Mouse (Mus musculus): Measurements from ENCODE around the gene Sdf4.

The Sdf4 gene

DNA sequence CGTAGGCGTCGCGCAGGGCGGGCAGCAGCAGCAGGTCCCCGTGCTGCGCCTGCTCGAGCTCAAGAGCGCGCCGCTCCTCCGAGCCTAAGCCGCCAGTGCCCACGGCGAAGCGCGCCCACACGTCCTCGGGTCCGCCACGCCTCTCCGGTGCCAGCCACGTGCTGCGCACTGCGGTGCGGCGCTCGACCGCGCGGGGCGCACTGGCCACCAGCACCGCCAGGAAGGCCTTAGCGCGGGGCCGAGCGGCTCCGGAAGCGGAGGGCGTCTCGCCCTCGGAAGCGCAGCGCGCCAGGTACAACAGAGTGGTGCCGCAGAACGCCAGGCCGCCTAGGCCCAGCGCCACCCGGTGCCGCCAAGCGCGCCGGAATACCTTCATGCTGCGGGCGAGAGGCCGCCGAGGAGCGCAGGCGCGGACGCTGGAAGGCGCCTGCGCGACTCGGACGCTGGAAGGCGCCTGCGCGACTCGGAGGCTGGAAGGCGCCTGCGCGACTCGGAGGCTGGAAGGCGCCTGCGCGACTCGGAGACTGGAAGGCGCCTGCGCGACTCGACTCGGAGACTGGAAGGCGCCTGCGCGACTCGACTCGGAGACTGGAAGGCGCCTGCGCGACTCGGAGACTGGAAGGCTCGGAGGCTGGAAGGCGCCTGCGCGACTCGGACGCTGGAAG is at the start of gene Sdf4, which contains the start of gene B3galt6:
Gene Sdf4, plus strand, starts transcription at position 632 of the 665 bp plus-strand sequence.
Gene B3galt6, minus strand, starts transcription at position 409 of the 665 bp plus-strand sequence.
- DNase-seq = peak; percentile 88

DNA sequence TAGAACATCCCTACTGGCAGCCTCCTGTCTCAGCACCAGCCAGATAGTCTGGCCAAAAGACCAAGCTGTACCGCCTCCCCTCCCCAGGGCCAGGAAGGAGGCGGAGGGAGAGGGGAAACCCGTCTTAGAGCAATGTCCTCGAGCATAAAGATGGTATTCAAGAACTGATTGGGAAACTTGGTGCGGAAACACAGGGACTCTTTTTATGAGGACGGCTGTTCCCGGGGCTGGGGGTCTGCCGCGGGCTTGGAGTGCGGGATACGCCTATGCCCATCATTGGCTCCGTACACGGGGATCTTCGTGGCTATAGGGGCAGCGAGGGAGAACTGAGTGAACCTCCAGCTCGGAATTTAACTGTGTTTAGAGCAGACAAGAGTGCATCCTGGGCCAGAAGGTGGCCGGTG is 49.6 kb upstream of the Sdf4 start:
- no peak for DNase-seq

DNA sequence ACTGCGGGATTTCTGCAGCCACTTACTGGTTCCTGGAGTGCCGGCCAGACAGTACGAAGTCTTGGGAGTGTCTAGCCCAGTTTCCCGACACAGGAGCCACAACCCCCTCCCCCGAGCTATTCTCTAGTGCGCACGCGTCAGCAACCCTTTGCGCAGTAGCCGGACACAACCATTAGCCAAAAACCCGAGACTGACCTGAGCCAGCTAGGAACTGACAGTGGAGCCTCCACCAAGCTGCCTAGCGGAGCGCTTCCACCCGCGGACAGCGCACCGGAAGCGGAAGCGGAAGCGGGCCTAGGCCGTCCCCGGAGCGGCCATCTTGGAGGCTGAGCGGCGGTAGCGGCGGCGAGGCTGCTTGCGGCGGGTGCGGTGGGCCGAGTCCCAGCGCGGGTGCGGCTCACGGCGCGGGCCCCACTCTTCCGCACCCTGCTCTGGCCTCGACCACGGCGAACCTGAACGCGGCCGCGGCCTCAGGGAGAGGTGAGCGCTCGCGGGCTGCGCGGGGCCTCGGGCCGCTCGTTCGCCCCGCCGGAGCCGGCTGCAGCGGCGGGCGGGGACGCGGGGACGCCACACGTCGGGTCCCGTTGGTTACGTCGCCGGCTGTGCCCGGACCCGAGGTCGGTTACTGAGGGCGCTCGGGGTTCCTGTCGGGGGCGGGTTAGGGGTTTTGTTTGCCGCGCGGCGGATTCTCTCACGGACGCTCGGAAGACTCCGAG is 49.0 kb upstream of the Sdf4 start, which contains the start of gene Ube2j2:
Gene Ube2j2, plus strand, starts transcription at position 298 of the 716 bp plus-strand sequence.
- peak; percentile 95 for DNase-seq

DNA sequence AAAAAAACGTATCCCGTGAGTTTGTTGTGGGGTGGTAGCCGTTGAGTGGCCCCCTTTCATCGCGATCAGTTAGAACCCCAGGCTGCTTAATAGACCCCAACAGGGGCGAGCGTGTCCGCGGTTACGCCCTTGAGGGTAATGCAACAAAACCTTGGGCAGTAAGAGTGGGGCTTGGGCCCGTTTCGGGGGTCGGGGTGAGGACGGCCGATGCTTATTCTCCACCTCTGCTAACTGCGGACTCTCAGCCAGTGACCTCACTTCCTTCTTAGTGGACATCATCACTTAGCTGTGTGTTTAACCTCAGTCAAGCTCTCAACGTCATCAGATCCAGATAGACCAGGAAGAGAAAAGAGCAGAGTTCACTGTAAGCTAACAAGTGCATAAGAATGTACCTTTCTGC is 48.4 kb upstream of the Sdf4 start:
- DNase-seq = no peak

DNA sequence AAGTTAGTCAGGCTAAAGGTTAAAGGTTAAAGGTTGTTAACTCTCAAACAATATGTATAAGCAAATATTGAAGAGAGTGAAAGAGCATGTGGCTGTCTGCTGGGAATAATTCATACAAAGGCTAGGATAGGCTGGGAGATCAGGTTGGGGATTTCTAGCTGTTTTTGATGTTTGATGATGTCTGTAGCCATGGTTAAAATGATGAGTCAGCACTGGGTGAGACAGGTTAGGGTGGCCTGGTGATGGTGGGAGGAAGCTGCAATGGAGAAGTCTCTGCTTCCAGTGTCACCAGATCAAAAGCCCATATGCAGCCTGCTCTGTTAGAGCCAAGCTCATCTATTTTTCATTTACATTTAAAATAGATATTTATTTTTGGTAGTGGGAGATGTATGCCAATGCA is 45.6 kb upstream of the Sdf4 start:
- no peak for DNase-seq

DNA sequence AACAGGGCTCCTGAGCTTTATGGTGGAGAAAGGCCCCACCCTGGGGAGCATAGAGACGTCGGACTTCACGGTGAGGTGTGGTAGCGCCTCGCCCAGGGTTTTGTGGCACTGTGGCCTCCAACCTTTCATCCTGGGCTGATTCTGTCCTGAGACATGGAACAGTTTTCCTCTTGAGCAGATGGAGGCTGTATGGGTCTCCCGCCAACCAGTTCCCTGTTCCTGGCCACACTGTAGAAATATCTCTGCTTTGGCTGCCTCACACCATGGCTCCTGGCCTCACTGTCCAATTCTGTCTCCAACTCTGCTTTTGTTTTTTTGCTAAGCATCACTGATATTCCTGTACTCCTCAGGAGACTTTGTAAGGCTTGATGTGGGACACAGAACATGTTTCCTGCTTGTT is 37.2 kb upstream of the Sdf4 start:
- DNase-seq = no peak

DNA sequence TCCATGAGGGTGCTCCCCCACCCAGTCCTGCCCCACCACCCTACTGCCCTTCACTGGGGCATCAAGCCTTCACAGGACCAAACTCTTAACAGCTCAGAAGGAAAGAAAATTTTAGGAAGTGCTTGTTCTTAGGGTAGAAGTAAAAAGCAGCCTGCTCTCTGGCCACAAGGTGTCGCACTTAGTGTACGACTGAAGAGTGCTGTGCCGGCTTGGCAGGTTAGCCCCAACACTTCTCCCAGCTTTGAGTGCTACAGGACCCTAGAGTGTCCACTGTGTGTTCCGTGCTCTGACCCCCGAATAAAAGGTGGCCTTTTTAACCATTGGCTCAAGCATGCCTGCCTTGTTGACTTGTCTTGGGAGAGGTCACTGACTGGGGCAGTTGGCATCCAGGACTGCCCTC is 33.4 kb upstream of the Sdf4 start:
- peak; percentile 75 for DNase-seq

DNA sequence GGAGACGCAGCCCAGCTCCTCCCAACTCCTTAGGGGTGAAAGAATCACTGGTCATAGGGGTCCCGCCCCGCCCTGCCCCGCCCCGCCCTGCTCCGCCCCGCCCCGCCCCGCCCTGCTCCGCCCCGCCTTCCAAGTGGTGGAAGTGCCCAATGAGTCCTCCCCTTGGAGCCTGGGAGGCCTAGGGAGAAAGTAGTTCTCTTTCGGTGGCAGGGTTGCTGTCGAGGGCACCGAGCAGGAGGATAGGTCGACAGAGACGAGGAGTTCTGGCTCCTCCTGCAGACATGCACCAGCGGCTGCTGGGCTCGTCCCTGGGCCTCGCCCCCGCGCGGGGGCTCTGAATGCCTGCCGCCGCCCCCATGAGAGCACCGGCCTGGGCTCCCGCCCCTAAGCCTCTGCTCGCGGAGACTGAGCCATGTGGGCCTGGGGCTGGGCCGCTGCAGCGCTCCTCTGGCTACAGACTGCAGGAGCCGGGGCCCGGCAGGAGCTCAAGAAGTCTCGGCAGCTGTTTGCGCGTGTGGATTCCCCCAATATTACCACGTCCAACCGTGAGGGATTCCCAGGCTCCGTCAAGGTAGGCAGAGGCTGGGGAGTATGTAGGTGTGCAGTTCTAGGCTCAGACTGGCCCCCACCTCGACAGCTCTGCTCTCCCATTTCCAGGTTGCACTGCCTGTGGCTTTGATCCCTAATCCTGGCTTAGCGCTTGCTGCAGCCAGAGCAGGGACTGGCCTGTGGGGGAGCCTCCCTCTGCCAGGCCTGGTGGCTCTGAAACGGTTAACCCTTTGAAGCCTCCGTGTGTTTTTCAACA is 30.3 kb upstream of the Sdf4 start, which contains the start of gene C1qtnf12:
Gene C1qtnf12, plus strand, starts transcription at position 152 of the 805 bp plus-strand sequence.
- DNase-seq = peak; percentile 40

DNA sequence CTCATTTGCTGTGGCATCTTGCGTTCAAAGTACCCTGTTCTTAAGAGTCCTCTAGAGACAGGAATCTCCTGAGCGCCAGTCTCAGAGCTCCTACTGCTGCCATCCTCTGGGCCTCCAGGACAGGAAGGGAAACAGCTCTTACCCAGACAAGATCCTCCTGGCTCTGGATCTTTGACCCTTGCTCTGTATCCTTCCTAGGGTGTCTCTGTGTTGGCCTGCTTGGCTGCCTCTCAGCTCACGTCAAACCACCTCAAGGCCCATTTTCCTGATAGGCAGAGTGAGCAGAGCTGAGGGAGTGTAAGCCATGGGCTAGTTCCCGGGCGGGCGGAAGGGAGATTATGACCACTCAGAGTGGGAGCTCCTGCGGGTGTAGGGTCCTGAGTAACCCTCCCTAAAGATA is 29.6 kb upstream of the Sdf4 start:
- no peak for DNase-seq

DNA sequence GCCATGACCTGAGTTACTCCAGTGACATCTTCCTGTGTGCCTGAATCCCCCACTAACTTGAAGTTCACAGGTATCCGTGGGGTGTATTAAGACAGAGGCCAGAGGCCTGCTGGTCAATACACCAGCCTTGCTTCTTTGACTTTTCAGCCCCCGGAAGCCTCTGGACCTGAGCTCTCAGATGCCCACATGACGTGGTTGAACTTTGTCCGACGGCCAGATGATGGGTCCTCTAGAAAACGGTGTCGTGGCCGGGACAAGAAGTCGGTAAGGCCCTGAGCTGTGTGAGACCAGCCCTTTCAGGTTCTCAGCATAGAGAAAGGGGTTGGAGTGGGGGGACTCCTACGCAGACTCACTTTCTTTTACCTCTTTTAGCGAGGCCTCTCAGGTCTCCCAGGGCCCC is 28.3 kb upstream of the Sdf4 start:
- DNase-seq = no peak

DNA sequence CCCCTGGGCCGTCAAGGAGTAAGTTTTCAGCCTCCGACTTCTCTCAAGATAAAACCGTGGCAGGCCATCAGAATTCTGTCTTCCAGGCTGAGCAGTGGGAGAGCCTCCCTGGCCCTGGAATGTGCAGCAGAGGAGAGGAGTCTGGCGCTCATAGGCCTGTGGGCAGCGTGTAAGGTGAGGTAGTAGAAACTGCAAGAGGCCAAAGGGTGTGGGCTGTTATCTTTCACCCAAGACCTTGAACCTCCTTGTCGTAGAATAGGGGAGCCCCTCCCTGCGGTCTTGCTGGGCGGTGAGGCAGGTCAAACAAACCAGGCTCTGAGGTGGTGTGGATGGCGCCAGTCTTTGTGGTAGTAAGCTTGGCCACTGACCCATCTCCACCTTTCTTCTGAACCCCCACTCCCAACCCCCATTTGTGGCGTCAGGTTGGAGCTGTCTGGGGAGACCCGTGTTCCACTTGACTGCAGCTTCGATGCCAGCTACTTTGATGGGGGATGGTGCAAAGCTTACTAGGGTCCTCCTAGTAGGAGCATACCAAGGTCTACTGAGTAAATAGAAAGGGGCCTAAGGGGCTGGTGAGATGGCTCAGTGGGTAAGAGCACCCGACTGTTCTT is 23.5 kb upstream of the Sdf4 start:
- DNase-seq = no peak

DNA sequence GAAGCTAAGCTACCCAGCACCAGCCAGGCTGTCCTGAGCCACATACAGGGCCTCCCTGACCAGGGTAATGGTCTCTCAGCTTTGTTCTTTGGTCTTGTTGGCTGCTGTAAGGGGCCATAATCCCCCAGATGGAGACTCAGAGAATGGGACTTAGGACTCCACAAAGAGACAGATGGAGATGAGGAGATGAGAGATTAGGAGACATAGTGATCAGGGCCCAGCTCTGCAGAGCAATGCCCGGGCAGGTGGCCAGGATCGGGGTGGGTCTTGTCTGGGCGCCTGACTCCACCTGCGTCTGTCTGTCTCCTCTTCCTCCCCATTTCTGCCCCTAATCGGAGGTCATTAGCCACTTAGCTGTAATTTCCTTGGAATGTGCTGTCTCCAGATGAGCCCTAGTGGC is 22.4 kb upstream of the Sdf4 start:
- no peak for DNase-seq

DNA sequence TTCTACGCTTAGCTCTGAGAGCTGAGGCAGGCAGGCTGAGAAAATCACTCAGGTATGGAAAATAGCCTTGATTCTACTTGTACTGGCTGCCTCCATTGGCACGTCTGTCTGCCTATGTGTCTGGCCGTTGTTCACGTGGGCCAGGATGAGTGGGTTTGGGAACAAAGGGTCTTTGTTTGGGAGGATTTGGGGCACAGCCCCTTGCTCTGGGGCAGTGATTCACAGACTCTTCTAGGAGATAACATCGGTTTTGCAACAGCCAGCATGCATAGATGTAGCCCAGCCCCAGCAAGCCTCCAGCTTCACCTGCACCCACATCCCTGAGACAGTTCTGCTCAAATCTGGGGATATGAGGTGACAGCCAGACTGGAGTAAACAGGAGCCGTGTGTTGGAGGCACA is 20.0 kb upstream of the Sdf4 start:
- no peak for DNase-seq

DNA sequence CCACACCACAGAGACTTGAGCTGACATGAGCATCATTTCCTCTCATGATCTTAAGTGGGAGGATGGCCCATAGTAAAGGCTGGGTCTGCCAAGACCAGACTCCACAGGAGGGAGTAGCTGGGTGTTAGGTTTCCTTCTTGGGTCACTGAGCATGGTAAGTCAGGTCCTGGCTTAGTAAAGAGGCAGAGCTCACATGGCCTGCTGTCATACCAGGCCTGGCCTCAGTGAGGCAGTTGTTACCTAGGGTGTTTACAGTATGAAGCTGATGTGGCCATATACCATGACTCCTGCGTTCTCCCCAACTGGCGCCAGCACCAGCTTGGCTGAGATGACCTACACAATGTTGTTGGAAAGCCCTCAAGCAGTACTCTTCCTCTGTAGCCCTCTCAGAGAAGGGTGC is 19.4 kb upstream of the Sdf4 start:
- no peak for DNase-seq

DNA sequence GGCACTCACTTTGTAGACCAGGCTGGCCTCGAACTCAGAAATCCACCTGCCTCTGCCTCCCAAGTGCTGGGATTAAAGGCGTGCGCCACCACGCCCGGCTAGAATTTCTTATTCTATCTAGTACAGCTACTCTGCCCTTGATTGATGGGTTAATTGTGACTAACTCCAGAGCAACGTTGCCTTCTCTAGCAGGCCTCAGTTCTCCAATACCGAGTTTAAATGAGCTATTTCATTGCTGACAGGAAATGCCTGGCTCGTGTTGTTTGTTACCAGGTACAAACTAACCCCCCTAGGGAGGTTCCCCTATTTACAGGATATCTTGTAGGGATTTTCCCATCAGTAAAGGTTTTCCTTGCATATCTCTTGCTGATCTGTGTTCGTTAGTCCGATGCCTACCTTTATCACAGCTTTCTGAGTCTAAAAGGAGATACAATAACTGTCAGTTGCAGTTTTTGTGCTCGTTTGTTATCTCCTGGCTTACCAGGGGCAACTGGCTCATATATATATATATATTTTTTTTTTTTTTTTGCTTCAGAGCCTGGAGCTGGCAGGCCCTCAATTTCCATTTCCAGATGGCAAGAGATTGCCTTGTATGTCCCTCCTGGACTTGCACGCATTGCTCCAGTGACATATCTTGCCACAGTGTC is 11.1 kb upstream of the Sdf4 start:
- DNase-seq = no peak

DNA sequence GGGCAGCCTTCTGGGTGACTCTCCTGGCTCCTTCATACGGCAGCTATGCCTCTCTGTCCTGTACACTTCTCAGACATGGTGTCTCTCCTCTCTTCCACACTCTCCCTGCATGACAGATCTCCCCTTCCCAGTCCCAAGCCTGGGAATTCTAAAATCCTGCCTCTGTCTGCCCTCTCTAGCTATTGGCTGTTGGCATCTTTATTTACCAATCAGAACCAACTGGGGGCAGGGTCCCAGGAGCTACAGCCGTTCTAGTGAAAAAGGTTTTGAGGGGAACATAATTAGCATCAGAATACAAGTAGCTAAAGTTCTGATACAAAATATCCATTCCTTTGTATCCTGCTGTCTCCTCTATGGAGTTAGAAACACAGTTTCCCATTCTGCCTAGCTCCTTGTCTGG is 8.9 kb upstream of the Sdf4 start:
- DNase-seq = no peak

DNA sequence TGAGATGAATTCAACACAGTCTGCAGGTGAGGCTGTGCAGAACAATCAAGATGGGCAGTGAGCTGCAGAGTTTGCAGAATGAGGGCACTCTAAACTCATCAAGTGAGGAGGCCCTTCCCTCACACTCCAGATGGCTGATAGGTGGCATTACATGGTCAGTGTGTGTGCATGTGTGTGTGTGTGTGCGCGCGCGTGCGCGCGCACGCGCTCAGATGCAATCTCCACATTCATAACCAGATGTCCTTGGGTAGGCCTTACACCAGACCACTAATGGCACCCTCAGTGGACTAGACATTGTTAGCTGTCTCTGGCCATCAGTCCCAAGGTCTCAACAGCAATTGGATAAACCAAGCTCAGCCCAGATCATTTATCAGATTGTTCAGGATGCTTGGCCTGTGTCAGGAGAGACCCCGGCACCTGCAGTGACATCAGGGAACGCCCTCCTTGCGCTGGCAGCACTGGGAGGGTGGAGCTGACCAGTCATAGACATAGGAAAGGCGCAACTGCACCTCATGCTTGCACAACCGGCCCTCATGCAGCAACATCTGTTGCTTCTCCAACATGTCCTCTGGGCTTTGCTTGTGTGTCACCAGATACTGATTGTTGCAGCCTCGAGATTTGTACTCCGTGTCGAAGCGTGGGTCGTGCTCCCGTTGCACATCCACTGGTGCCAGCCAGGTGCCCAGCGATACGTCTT is 1.3 kb upstream of the Sdf4 start:
- DNase-seq = no peak

DNA sequence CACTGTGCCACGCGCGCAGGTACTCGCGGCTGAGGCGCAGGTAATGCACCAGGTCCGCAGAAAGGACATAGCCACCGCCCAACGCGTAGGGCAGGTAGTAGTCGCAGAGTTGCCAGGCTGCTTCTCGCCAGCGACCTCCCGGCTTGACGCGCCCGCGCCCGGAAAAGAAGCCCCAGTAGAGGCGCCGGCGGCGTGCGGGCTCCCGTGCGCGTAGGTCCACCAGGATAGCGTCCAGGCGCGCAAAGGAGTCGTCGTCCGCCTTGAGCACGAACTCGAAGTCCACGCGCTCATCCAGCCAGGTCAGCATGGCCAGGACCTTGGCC is 803 bp upstream of the Sdf4 start:
- no peak for DNase-seq

DNA sequence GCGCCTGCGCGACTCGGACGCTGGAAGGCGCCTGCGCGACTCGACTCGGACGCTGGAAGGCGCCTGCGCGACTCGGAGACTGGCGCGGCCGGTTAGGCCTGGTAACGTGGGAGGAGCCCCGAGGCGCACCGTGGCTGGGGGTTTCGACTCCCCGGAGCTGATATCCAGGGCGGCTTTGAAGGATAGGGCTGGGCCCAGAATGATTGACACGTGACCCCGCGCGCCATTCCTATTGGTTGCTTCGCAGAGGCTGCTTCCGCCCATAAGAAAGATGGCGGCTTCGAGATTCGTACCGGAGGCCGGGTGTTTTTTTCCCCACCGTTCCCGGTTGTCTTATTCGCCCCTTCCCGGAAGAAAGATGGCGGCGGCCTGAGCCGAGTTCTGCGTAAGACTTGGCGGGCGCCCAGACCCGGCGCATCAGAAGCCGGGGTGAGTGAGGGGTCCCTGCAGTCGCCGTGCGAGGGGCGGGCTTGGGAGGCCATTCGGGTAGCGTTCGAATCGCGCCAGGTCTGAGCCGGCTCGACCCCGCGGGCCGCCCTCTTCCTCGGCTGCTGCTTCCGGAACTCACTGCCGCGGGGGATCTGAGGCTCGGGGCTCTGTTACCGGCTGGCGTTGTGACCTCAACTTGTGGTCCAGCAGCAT is 355 bp downstream of the Sdf4 start:
- peak; percentile 98 for DNase-seq

DNA sequence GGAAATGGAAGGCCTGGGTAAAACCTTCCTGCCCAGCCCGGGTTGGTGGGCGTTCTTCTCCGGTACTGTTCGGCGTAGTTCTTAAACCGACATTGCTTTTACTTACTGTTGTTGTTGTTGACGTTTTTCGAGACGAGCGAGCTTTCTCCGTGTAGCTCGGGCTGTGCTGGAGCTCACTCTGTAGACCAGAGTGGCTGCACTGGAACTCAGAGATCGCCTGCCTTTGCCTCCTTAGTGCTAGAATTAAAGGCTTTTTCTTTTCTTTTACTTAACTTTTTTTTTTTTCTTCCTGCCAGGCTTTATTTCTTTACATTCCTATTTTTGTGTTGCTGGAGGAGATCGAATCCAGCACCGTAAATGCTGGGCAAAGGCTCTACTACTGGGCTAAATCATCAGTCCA is 934 bp downstream of the Sdf4 start:
- no peak for DNase-seq

DNA sequence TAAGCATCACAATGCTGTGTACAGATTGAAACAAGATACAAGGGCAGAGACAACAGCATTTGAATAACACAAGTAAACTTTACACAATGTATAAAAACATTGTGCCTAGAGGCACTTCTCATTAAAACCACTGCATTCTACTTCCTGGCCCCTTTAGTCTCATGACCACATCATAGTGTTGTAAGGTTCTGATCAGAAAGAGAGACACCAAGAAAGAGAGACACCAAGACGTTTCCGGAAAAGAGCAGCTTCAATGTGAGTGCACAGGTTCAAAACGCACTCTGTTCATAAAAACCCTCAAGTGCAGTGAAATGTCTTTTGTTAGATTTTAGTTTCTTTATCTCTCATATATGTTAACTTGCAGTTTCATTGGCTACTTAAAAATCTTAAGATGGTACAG is 11.4 kb downstream of the Sdf4 start:
- no peak for DNase-seq

DNA sequence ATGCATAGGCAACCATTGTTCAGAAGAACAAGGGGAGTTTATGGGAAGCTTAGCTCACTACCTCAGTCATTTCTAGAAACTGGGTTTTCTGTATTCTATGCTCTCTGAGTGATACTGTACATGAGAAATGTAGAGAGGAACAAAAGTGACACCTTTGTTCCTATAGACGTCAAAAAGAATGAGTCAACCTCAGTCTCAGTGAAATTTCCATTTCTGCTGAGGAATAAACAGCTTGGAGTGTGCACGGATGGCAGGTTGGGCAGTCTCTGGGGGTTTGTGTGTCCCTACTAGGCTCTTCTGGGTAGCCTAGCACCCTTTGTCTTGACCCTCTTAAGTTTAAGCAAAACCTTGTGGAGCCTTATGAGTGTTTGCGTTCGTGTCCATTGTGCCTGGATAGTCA is 15.7 kb downstream of the Sdf4 start:
- DNase-seq = no peak
